Mouse (Mus musculus) kidney, adult 18-20 months (tissue): ENCODE results near the gene Cul9.
"Not testable (repeated sequence)": the region's sequence is repeated elsewhere in the genome, so short reads cannot be mapped to it uniquely, and the experiment has no call there.

ENCODE experiments used
- DNase-seq: peaks from one replicate; pipeline ENCODE4 v3.0.0; 2021

Gene Cul9

DNA sequence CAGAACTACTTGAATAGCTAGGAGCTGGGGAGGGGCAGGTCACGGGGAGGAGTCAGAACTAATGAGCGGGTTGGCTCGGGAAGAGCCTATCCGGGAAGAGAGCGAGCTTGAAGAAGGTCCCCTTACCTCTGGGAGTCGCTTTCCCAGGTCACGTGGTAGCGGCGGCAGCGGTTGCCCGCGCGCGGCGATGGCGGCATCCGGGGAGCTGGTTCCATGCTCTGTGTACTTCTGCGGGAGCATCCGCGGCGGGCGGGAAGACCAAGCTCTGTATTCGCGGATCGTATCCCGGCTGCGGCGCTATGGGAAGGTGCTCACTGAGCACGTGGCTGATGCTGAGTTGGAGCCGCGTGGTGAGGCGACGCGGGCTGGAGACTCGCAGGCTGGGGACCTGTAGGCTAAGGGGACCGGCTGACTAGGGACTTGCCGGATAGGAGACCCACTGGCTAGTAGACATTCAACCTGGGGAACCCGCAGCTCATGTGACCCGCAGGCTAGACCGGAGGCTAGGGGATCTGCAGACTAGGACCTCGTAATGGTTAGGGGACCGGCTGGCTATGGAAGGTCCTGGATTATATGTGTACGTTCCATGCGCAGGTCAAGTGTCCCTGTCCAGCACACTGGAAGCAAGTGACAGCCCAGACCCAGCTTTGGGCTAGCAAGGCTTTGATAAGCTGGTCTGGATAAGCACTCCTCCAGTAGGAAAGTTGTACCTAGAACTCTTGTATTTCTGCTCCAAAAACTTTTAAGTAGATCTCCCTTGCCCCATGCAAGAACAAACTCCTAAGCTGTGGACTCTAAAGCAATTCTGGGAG, 49.4 kb downstream of the Cul9 start, which contains the start of gene Dnph1:
Gene Dnph1 (plus strand): TSS at position 89 of the 812 bp plus-strand sequence.
- peak; percentile 78 for DNase-seq

DNA sequence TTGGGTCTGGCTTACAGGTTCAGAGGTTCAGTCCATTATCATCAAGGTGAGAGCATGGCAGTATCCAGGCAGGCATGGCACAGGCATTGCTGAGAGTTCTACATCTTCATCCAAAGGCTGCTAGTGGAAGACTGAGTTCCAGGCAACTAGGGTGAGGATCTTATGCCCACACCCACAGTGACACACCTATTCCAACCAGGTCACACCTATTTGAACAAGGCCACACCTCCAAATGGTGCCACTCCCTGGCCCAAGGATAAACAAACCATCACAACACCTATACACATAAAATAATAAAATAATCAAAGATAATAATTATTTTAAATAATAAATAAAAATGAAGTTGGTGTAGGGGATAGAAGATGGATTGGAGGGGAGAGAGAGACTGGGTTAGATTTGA, 50.1 kb downstream of the Cul9 start:
- not testable (repeated sequence) for DNase-seq

GRCm38 (mm10) chr17:46495486-46495885, 50.7 kb downstream of the Cul9 start:
- DNase-seq = no peak

GRCm38 (mm10) chr17:46487431-46487830, 58.8 kb downstream of the Cul9 start, which contains the start of gene Ttbk1:
TSS of gene Ttbk1 (minus strand) at chr17:46487675.
- DNase-seq = no peak

DNA sequence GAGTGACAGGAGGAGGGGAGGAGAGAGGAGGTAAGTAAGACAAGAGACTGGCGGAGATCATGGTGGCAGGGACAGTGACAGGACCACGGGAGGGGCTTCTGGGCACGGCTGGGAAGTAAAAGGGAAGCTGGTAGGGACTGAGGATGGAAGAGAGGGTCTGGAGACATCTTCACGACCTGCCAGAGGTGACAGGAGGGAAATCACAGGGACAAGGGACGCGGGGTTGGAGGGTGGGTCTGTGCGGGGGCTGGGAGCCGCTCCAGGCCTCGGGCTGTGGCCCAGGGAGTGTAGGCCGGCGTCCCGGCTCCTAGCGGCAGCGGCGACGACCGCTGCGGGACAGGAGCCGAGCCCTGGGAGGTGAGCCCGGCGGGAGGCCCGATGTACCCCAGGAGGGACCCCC, 59.2 kb downstream of the Cul9 start:
- DNase-seq = no peak

DNA sequence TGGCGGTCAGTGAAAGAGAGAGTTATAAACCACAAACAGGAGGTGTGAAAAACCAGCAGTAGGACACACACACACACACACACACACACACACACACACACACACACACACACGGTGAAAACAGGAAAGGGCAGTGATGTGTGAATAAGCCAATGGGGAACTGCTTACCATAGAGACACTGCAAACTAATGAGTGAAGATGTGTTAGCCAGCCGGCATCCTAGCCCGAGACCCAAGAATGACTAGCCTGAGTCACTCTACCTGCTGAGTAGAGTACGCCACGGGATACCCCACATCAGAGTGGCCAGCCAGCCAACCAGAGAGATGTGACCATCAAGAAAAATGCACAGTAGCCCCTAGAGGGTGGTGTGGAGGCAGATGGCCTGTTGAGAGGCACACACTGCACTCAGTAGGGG, 61.7 kb downstream of the Cul9 start:
- no peak for DNase-seq

GRCm38 (mm10) chr17:46484021-46484431, 62.2 kb downstream of the Cul9 start:
- peak; percentile 83 for DNase-seq

DNA sequence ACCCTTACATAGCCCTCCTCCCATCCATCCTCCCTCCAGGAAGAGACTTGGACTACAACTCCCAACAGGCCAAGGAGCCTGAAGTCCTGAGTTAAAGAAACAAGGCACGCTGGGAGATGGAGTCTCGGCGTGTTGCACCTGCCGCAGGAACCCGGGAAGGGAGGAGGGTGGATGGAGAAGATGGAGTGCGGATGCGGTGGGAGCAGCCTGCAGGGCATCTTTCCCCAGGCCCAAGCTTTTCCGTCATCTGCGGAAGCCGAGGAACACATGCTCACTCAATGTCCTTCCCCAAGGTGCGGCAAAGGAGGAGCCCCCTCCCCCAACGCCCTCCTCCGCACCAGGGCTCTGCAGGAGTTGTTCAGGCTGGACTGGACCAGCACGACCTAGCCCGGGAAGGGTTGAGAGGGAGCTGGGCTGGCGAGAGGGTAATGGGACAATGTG, 62.6 kb downstream of the Cul9 start:
- DNase-seq = peak; percentile 78

- DNase-seq = peak; percentile 21
Measured at GRCm38 (mm10) chr17:46477286-46477685, 68.9 kb downstream of the Cul9 start.

DNA sequence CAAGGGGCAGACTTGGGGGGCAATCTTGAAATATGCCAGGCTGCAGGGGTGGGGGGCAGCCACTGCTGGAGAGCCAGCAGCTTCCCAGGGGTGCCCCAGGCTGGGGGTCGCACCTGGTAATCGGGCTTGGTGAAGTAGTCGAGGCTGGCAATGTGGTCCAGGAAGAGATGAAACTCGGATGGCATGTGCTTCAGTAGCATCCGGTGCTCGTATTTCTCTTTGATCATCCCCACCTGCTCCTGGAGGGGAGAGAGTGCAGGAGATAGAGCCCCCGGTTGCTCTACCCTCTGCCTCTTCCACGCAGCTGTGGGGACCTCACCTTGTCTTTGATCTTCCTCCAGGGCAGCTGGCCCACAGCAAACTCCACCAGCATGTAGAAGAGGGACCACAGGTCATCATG, 69.6 kb downstream of the Cul9 start:
- DNase-seq = no peak

GRCm38 (mm10) chr17:46467830-46468229, 78.4 kb downstream of the Cul9 start:
- DNase-seq = no peak

- no peak for DNase-seq
Measured at GRCm38 (mm10) chr17:46462226-46462625, 84.0 kb downstream of the Cul9 start.

GRCm38 (mm10) chr17:46461347-46461746, 84.8 kb downstream of the Cul9 start:
- DNase-seq = no peak

DNA sequence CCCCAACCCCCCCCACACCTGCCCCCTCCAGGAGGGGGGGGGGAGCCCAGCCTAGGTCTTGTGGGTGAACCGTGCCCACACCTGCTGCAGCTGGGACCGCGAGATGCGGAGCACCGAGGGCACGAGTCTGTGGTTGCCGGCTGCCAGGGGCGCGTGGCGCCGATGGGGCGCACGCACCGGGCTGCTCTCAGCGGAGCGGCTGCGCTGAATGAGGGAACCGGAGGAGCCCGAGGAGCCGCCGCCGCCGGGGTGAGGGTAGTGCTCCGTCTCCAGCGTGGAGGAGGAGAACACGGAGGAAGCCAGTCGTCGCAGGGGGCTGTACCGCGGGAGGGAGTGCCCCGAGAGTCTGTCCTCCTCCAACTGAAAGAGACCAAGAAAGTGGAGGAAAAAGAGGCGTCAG, 85.5 kb downstream of the Cul9 start:
- DNase-seq = no peak

DNA sequence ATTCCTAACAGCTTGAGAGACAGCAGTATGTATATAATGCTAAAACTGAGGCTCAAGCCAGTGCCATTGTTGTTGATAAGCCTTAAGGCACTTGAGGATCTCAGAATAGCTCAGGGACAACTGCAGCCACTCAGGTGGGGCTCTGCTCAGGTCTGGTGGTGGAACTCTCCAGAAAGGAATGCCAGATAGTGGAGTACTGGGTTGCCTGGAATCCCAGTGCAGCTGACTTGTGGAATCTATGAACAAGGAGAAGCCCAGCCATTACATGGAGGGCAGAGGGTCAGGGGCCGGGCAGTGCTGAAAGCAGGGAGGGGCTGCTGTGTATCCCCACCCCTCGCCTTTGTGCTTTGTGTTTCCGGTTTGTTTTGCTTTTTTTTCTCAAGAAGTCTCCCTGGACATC, 87.7 kb downstream of the Cul9 start:
- no peak for DNase-seq

GRCm38 (mm10) chr17:46457791-46458190, 88.4 kb downstream of the Cul9 start:
- DNase-seq = peak; percentile 76

DNA sequence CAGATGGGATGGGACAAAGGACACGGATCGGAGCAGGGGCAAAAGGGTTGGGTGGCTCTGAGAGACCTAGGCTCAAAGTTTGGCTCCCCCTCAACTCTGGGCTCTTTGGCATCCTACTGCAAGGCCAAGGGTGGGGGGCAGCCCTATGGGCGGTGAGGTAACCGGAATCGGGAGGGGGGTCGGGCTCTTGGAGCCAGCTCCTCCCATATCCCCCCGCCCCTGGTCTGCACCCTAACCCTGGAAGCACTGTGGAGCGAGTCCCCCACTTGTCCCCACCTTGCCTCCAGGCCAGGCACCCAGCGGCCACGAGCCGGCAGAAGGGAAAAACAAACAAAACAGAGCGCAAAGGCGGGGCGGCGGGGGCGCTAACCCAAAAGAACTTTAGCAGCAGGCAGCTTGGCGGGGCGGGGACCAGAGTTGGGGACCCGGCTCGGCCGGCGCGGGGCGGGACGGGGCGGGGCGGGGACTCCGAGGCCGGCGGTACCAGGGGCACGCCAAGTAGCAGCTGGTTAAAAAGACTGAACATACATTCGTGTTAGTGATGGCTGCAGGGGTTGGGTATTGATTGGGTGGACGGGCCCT, 91.0 kb downstream of the Cul9 start:
- peak; percentile 55 for DNase-seq

DNA sequence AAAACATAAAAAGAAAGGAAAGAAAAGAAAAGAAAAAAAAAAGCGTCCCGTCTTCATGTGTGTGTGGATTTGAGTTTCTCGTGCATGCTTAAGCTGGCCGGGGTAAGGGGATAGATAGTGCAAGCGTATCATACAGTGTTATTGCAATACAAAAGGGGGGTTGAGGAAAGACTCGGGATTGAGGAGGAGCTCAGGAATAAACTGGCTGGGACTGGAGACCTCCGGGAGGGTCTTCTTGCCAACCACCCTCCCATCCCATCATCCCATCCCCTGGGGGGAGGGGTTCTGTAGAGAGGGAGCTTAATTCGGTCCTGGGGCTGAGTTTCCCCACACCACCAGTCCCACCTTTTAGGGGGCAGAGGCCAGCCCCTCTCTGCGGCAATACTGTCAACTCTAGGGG, 91.6 kb downstream of the Cul9 start:
- DNase-seq = no peak

DNA sequence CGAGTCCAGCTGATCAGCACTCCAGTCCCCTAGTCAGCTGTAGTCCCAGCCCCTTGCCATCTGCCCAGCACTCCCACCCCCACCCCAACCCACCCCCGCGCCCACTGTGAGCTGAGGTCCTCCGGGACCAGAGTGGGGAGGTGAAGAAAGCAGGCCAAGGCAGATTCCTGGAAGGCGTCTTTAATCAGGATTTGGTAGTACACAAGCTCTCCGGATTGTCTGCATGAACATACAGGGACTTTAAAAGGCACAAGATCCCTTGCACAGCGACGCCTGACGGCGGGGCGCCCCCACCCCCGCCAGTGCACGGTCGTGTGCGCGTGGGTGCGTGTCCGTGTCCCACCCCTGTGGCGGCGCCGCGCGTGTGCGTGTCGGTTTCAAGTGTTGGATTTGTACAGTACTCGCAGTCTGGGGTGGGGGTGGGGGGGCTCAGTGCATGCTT, 92.2 kb downstream of the Cul9 start:
- DNase-seq = no peak

GRCm38 (mm10) chr17:46453302-46453948, 92.8 kb downstream of the Cul9 start:
- no peak for DNase-seq

GRCm38 (mm10) chr17:46452683-46453082, 93.5 kb downstream of the Cul9 start:
- DNase-seq = peak; percentile 52
